Mouse (Mus musculus): ENCODE data around the gene Six4. TPM values are rescaled to one million over a fixed set of nuclear protein-coding genes. Genes with fewer than 3 reads are reported as not detected.
A peak's percentile ranks its signal among the peaks of the same experiment; 100 is the strongest.
"Not testable (repeated sequence)": the region's sequence is repeated elsewhere in the genome, so short reads cannot be mapped to it uniquely, and the experiment has no call there.

Gene Six4
- polyA plus RNA-seq (2014; fragmentation: Nextera tagmentation; extraction: Ambion mirVana) = 2.5 and 3.0 TPM in 2 replicates

GRCm38 (mm10) chr12:73113196-73113595 is at the start of gene Six4:
Gene Six4, minus strand, starts transcription at chr12:73113456.
- Histone ChIP-seq H3K4me1 (ENCODE audit: control insufficient read depth, insufficient read depth, low read length) (peaks cover 6% of the 10 kb centered on the region; the same call in 1 of the 2 replicates), H3K4me3 (ENCODE audit: low read depth, low read length) (peak within 1 kb of the TSS; percentile 86), H3K36me3 (ENCODE audit: control insufficient read depth, insufficient read depth, low read length) (no peaks in the 10 kb centered on the region), H3K4me2 (peak within 1 kb of the TSS; percentile 99), H3K9ac (ENCODE audit: low read depth, low read length) (peak within 1 kb of the TSS; percentile 86), H3K27me3 (ENCODE audit: control insufficient read depth, insufficient read depth, low read length) (no peaks in the 10 kb centered on the region), H3K9me3 (replicated peaks; ENCODE audit: control insufficient read depth, low read length) (no peaks in the 10 kb centered on the region), H3K27ac (ENCODE audit: low read depth, low read length) (peak within 1 kb of the TSS; percentile 77)
- under 1% methylated on average over 20 of the region's 20 CpGs for WGBS (ENCODE audit: insufficient replicate concordance)
- peak; percentile 89 for ATAC-seq (replicated peaks; ENCODE audit: insufficient number of reproducible peaks, low FRiP score, low TSS enrichment)

- ATAC-seq (replicated peaks; ENCODE audit: insufficient number of reproducible peaks, low FRiP score, low TSS enrichment) = no peak
- Histone ChIP-seq H3K27ac (ENCODE audit: low read depth, low read length) (no peak overlapping the region), H3K27me3 (ENCODE audit: control insufficient read depth, insufficient read depth, low read length) (no peaks in the 10 kb centered on the region), H3K9ac (ENCODE audit: low read depth, low read length) (no peak overlapping the region), H3K36me3 (ENCODE audit: control insufficient read depth, insufficient read depth, low read length) (no peaks in the 10 kb centered on the region), H3K4me2 (no peak overlapping the region), H3K4me3 (ENCODE audit: low read depth, low read length) (no peak overlapping the region), H3K9me3 (replicated peaks; ENCODE audit: control insufficient read depth, low read length) (peaks cover 7% of the 10 kb centered on the region; the same call in 1 of the 2 replicates), H3K4me1 (ENCODE audit: control insufficient read depth, insufficient read depth, low read length) (peaks cover 7% of the 10 kb centered on the region)
- 80% methylated on average over 13 of the region's 13 CpGs for WGBS (ENCODE audit: insufficient replicate concordance)
Measured at GRCm38 (mm10) chr12:73162408-73163181, 49.3 kb upstream of the Six4 start.

- Histone ChIP-seq H3K9ac (ENCODE audit: low read depth, low read length) (no peak overlapping the region), H3K27ac (ENCODE audit: low read depth, low read length) (no peak overlapping the region), H3K4me1 (ENCODE audit: control insufficient read depth, insufficient read depth, low read length) (peaks cover 7% of the 10 kb centered on the region), H3K4me3 (ENCODE audit: low read depth, low read length) (no peak overlapping the region), H3K27me3 (ENCODE audit: control insufficient read depth, insufficient read depth, low read length) (no peaks in the 10 kb centered on the region), H3K36me3 (ENCODE audit: control insufficient read depth, insufficient read depth, low read length) (no peaks in the 10 kb centered on the region), H3K4me2 (no peak overlapping the region), H3K9me3 (replicated peaks; ENCODE audit: control insufficient read depth, low read length) (peaks cover under 1% of the 10 kb centered on the region; the same call in 1 of the 2 replicates)
- ATAC-seq (replicated peaks; ENCODE audit: insufficient number of reproducible peaks, low FRiP score, low TSS enrichment) = no peak
- 43% methylated on average over 4 of the region's 4 CpGs for WGBS (ENCODE audit: insufficient replicate concordance)
Measured at GRCm38 (mm10) chr12:73160341-73160740, 47.1 kb upstream of the Six4 start.

- Histone ChIP-seq H3K27ac (ENCODE audit: low read depth, low read length) (no peak overlapping the region), H3K9ac (ENCODE audit: low read depth, low read length) (no peak overlapping the region), H3K27me3 (ENCODE audit: control insufficient read depth, insufficient read depth, low read length) (no peaks in the 10 kb centered on the region), H3K4me1 (ENCODE audit: control insufficient read depth, insufficient read depth, low read length) (no peaks in the 10 kb centered on the region), H3K4me2 (no peak overlapping the region), H3K4me3 (ENCODE audit: low read depth, low read length) (no peak overlapping the region), H3K9me3 (replicated peaks; ENCODE audit: control insufficient read depth, low read length) (no peaks in the 10 kb centered on the region), H3K36me3 (ENCODE audit: control insufficient read depth, insufficient read depth, low read length) (no peaks in the 10 kb centered on the region)
- WGBS (ENCODE audit: insufficient replicate concordance) = 91% methylated on average over 4 of the region's 4 CpGs
- no peak for ATAC-seq (replicated peaks; ENCODE audit: insufficient number of reproducible peaks, low FRiP score, low TSS enrichment)
Measured at GRCm38 (mm10) chr12:73154150-73154549, 40.9 kb upstream of the Six4 start.

- H3K4me1 ChIP-seq (ENCODE audit: control insufficient read depth, insufficient read depth, low read length); H3K4me2 ChIP-seq; H3K4me3 ChIP-seq (ENCODE audit: low read depth, low read length); H3K27ac ChIP-seq (ENCODE audit: low read depth, low read length); ATAC-seq (replicated peaks; ENCODE audit: insufficient number of reproducible peaks, low FRiP score, low TSS enrichment); H3K9ac ChIP-seq (ENCODE audit: low read depth, low read length); H3K9me3 ChIP-seq (replicated peaks; ENCODE audit: control insufficient read depth, low read length); H3K27me3 ChIP-seq (ENCODE audit: control insufficient read depth, insufficient read depth, low read length); H3K36me3 ChIP-seq (ENCODE audit: control insufficient read depth, insufficient read depth, low read length): not testable (repeated sequence)
- 81% methylated on average over 5 of the region's 5 CpGs for WGBS (ENCODE audit: insufficient replicate concordance)
Measured at GRCm38 (mm10) chr12:73151038-73151437, 37.8 kb upstream of the Six4 start.

GRCm38 (mm10) chr12:73147236-73147635 is 34.0 kb upstream of the Six4 start:
- ATAC-seq (replicated peaks; ENCODE audit: insufficient number of reproducible peaks, low FRiP score, low TSS enrichment) = no peak
- no peaks in the 10 kb centered on the region for H3K27me3 ChIP-seq (ENCODE audit: control insufficient read depth, insufficient read depth, low read length)
- no peaks in the 10 kb centered on the region for H3K36me3 ChIP-seq (ENCODE audit: control insufficient read depth, insufficient read depth, low read length)
- 47% methylated on average over 3 of the region's 3 CpGs for WGBS (ENCODE audit: insufficient replicate concordance)
- H3K27ac ChIP-seq (ENCODE audit: low read depth, low read length) = no peak overlapping the region
- H3K9me3 ChIP-seq (replicated peaks; ENCODE audit: control insufficient read depth, low read length) = no peaks in the 10 kb centered on the region
- no peak overlapping the region for H3K4me3 ChIP-seq (ENCODE audit: low read depth, low read length)
- no peak overlapping the region for H3K9ac ChIP-seq (ENCODE audit: low read depth, low read length)
- H3K4me2 ChIP-seq = no peak overlapping the region
- no peaks in the 10 kb centered on the region for H3K4me1 ChIP-seq (ENCODE audit: control insufficient read depth, insufficient read depth, low read length)

- Histone ChIP-seq H3K27me3 (ENCODE audit: control insufficient read depth, insufficient read depth, low read length) (no peaks in the 10 kb centered on the region), H3K4me1 (ENCODE audit: control insufficient read depth, insufficient read depth, low read length) (no peaks in the 10 kb centered on the region), H3K27ac (ENCODE audit: low read depth, low read length) (no peak overlapping the region), H3K36me3 (ENCODE audit: control insufficient read depth, insufficient read depth, low read length) (no peaks in the 10 kb centered on the region), H3K9ac (ENCODE audit: low read depth, low read length) (no peak overlapping the region), H3K9me3 (replicated peaks; ENCODE audit: control insufficient read depth, low read length) (no peaks in the 10 kb centered on the region), H3K4me2 (no peak overlapping the region), H3K4me3 (ENCODE audit: low read depth, low read length) (no peak overlapping the region)
- no peak for ATAC-seq (replicated peaks; ENCODE audit: insufficient number of reproducible peaks, low FRiP score, low TSS enrichment)
- 83% methylated on average over 3 of the region's 3 CpGs for WGBS (ENCODE audit: insufficient replicate concordance)
Measured at GRCm38 (mm10) chr12:73140732-73141131, 27.5 kb upstream of the Six4 start.

GRCm38 (mm10) chr12:73125250-73125649 is 12.0 kb upstream of the Six4 start:
- Histone ChIP-seq H3K27ac (ENCODE audit: low read depth, low read length) (no peak overlapping the region), H3K9ac (ENCODE audit: low read depth, low read length) (no peak overlapping the region), H3K36me3 (ENCODE audit: control insufficient read depth, insufficient read depth, low read length) (no peaks in the 10 kb centered on the region), H3K4me3 (ENCODE audit: low read depth, low read length) (no peak overlapping the region), H3K9me3 (replicated peaks; ENCODE audit: control insufficient read depth, low read length) (no peaks in the 10 kb centered on the region), H3K4me1 (ENCODE audit: control insufficient read depth, insufficient read depth, low read length) (peaks cover 7% of the 10 kb centered on the region), H3K27me3 (ENCODE audit: control insufficient read depth, insufficient read depth, low read length) (no peaks in the 10 kb centered on the region), H3K4me2 (peak overlapping the region; percentile 71; the same call in 1 of the 2 replicates)
- 59% methylated on average over 4 of the region's 4 CpGs for WGBS (ENCODE audit: insufficient replicate concordance)
- ATAC-seq (replicated peaks; ENCODE audit: insufficient number of reproducible peaks, low FRiP score, low TSS enrichment) = no peak

Measured in heart, embryonic 11.5 days (tissue).